Mouse (Mus musculus): Measurements from ENCODE around the gene Dbnl. TPM values are rescaled to one million over a fixed set of nuclear protein-coding genes. Genes with fewer than 3 reads are reported as not detected.

Dbnl gene
- 10 to 100 TPM; 67.3 to 73.6 TPM for total RNA-seq (2021)
- long read RNA-seq, experiment 1, transcript Dbnl-201 (13 exons, 1,638 nt), result minor isoform, 13 of 157 reads
- long read RNA-seq, experiment 1, transcript Dbnl-203 (13 exons, 2,001 nt), result major isoform, 96 of 157 reads
- long read RNA-seq, experiment 1, transcript Dbnl-202 (13 exons, 2,295 nt), result minor isoform, 33 of 157 reads
- long read RNA-seq, experiment 1, partial matches to known transcripts, result 3 of 157 reads
- long read RNA-seq, experiment 1, other reads (novel, unspliced or antisense), result 12 of 157 reads
- long read RNA-seq, experiment 2, transcript Dbnl-202 (13 exons, 2,295 nt), result minor isoform, 12 of 44 reads
- long read RNA-seq, experiment 2, transcript Dbnl-203 (13 exons, 2,001 nt), result major isoform, 25 of 44 reads
- long read RNA-seq, experiment 2, partial matches to known transcripts, result 0 of 44 reads
- long read RNA-seq, experiment 2, other reads (novel, unspliced or antisense), result 7 of 44 reads

- peak; percentile 97 to 98 for DNase-seq
Measured at GRCm38 (mm10) chr11:5788056-5789014, at the start of gene Dbnl. Gene Dbnl (plus strand): TSS chr11:5788488.

GRCm38 (mm10) chr11:5738888-5739632, 49.2 kb upstream of the Dbnl start:
- no peak for DNase-seq

- peak; percentile 21 to 34 for DNase-seq
Measured at GRCm38 (mm10) chr11:5739846-5740245, 48.4 kb upstream of the Dbnl start.

GRCm38 (mm10) chr11:5740599-5740964, 47.7 kb upstream of the Dbnl start:
- DNase-seq, result peak in 1 of 2 experiments; percentile 28

- peak; percentile 88 to 94 for DNase-seq
Measured at GRCm38 (mm10) chr11:5740965-5741627, 47.2 kb upstream of the Dbnl start.

- peak; percentile 39 to 43 for DNase-seq
Measured at GRCm38 (mm10) chr11:5742106-5742505, 46.2 kb upstream of the Dbnl start.

- DNase-seq, result no peak
Measured at GRCm38 (mm10) chr11:5744951-5745350, 43.3 kb upstream of the Dbnl start.

- DNase-seq, result no peak
Measured at GRCm38 (mm10) chr11:5753755-5754154, 34.5 kb upstream of the Dbnl start.

GRCm38 (mm10) chr11:5761820-5762632, 26.3 kb upstream of the Dbnl start, which contains the start of gene Urgcp:
Gene Urgcp (minus strand): TSS chr11:5762376.
- peak; percentile 96 for DNase-seq

GRCm38 (mm10) chr11:5762633-5762982, 25.7 kb upstream of the Dbnl start:
- DNase-seq, result no peak

- DNase-seq, result no peak
Measured at GRCm38 (mm10) chr11:5766019-5766418, 22.3 kb upstream of the Dbnl start.

- no peak for DNase-seq
Measured at GRCm38 (mm10) chr11:5778481-5778880, 9.8 kb upstream of the Dbnl start.

GRCm38 (mm10) chr11:5780035-5780499, 8.2 kb upstream of the Dbnl start:
- no peak for DNase-seq

- DNase-seq, result no peak
Measured at GRCm38 (mm10) chr11:5782199-5782944, 5.9 kb upstream of the Dbnl start.

- no peak for DNase-seq
Measured at GRCm38 (mm10) chr11:5785732-5786131, 2.6 kb upstream of the Dbnl start.

- no peak for DNase-seq
Measured at GRCm38 (mm10) chr11:5787671-5788055, 625 bp upstream of the Dbnl start.

- DNase-seq, result no peak
Measured at GRCm38 (mm10) chr11:5789071-5789753, 924 bp downstream of the Dbnl start.

GRCm38 (mm10) chr11:5789754-5790333, 1.6 kb downstream of the Dbnl start:
- DNase-seq, result no peak

- DNase-seq, result no peak
Measured at GRCm38 (mm10) chr11:5790431-5790830, 2.1 kb downstream of the Dbnl start.

Measured in adrenal gland, postnatal 36 days (tissue).